Mouse (Mus musculus) hematopoietic stem cell, adult 5-6 weeks (primary cell): ENCODE results near the gene Ppp6r2. TPM values are rescaled to one million over a fixed set of nuclear protein-coding genes. Genes with fewer than 3 reads are reported as not detected.

ENCODE experiments used
- ATAC-seq, 2 experiments: fragments of 125-278 bp in 1 of 2; replicated peaks in 1 of 2; 2 replicates each; pipeline ENCODE4 v1.8.0; 2016 to 2017; ENCODE audit warnings: inconsistent platforms in 2 of 2, mild to moderate bottlenecking in 2 of 2, moderate number of reproducible peaks in 2 of 2, low read depth in 1 of 2, moderate TSS enrichment in 1 of 2; ENCODE audit not compliant: low FRiP score in 2 of 2, poor library complexity in 2 of 2, severe bottlenecking in 2 of 2, insufficient read depth in 1 of 2, low TSS enrichment in 1 of 2
- total RNA-seq: library from RNA; stranded (forward); fragments of 172-1452, 232-1000 nt; gene quantifications from 2 replicates; pipeline ENCODE4 v1.2.3, GENCODE M21; 2017

Gene Ppp6r2
- total RNA-seq, 1 experiment from 2014 or later, result 53.6 TPM

- ATAC-seq, result no peak
These were observed 31.2 kb upstream of the Ppp6r2 start for GRCm38 (mm10) chr15:89180081-89180541.

- peak; percentile 20 to 22; a peak in 2 of 4 replicates for ATAC-seq
These were observed 30.7 kb upstream of the Ppp6r2 start, which contains the start of gene Plxnb2 for GRCm38 (mm10) chr15:89180571-89181229. Gene Plxnb2, minus strand, starts transcription at chr15:89180788.

- ATAC-seq, result no peak
These were observed 29.6 kb upstream of the Ppp6r2 start for GRCm38 (mm10) chr15:89181561-89182270.

- ATAC-seq, result no peak
These were observed 29.0 kb upstream of the Ppp6r2 start for GRCm38 (mm10) chr15:89182328-89182741.

GRCm38 (mm10) chr15:89182842-89183241, 28.5 kb upstream of the Ppp6r2 start:
- no peak for ATAC-seq

- ATAC-seq, result no peak
These were observed 27.0 kb upstream of the Ppp6r2 start for GRCm38 (mm10) chr15:89184141-89184936.

- no peak for ATAC-seq
These were observed 26.5 kb upstream of the Ppp6r2 start for GRCm38 (mm10) chr15:89184937-89185227.

- no peak for ATAC-seq
These were observed 16.1 kb upstream of the Ppp6r2 start for GRCm38 (mm10) chr15:89195261-89195681.

- peak; percentile 78 to 86 for ATAC-seq
These were observed 15.6 kb upstream of the Ppp6r2 start for GRCm38 (mm10) chr15:89195690-89196312.

GRCm38 (mm10) chr15:89196313-89196706, 15.0 kb upstream of the Ppp6r2 start, which contains the start of gene Dennd6b:
Gene Dennd6b, minus strand, starts transcription at chr15:89196496.
- peak; percentile 96 to 98 for ATAC-seq

- no peak for ATAC-seq
These were observed 14.3 kb upstream of the Ppp6r2 start for GRCm38 (mm10) chr15:89197056-89197455.

GRCm38 (mm10) chr15:89207457-89207856, 3.9 kb upstream of the Ppp6r2 start:
- ATAC-seq, result no peak

- ATAC-seq, result peak; percentile 61 to 82
These were observed 1.2 kb upstream of the Ppp6r2 start for GRCm38 (mm10) chr15:89209886-89210761.

- ATAC-seq, result peak in 1 of 2 experiments; percentile 14; a peak in 1 of 4 replicates
These were observed 536 bp downstream of the Ppp6r2 start for GRCm38 (mm10) chr15:89211716-89212461.

- no peak for ATAC-seq
These were observed 1.1 kb downstream of the Ppp6r2 start for GRCm38 (mm10) chr15:89212495-89212894.

- ATAC-seq, result no peak
These were observed 2.2 kb downstream of the Ppp6r2 start for GRCm38 (mm10) chr15:89213517-89213916.
